Mouse (Mus musculus): Measurements from ENCODE around the gene Pde6h.

DNA sequence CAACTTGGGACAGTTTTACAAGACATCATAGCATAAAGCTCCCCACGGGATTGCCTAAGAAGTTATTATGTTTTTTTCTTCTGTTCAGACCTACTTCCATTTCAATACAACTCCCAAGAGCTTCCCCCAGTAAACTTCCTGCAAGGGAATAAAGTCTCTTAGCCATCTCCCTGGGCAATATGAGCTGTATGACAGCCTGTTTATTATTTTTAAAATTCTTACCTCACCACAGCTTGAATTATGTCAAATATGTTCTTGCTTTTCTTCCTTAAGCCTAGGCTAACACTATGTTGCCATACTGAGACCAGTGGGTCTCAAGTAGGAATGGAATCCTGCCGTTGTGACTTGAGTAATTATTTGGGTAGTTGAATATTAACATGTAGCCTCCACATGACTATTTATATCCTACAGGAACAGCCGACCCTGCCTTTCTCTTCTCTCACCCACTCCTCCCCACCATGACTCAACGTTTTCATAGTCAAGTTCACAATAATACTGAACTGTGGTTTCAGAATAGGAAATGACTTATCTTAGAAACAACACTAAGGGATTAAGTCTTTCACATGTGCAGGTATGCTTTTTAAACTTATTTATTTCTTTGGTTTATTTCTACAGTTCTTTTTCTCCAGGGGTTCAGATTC, 23.1 kb upstream of the Pde6h start:
- TF ChIP-seq CTCF (IDR thresholded peaks at IDR 0.05; ENCODE audit: borderline replicate concordance, insufficient read depth, low read depth, low read length) (no peak), POLR2A (IDR thresholded peaks at IDR 0.05; ENCODE audit: borderline replicate concordance, insufficient read depth, low read length) (no peak)

Data from cerebellum, adult 2 months (tissue).